Mouse (Mus musculus) C2C12 (cell line): ENCODE data around the gene Syt9. TPM values are rescaled to one million over a fixed set of nuclear protein-coding genes. Genes with fewer than 3 reads are reported as not detected.

Experiments used
- H3K27me3 ChIP-seq: one replicate; pipeline ENCODE4 v1.6.1; 2011; ENCODE audit not compliant: control insufficient read depth, insufficient read depth, insufficient read length
- H3K36me3 ChIP-seq: one replicate; pipeline ENCODE4 v1.6.1; 2011; ENCODE audit not compliant: control insufficient read depth, insufficient read depth
- H3K4me3 ChIP-seq: one replicate; pipeline ENCODE4 v1.5.1; 2011; ENCODE audit warnings: mild to moderate bottlenecking, control low read depth; ENCODE audit not compliant: poor library complexity, insufficient read depth, severe bottlenecking
- H3K79me2 ChIP-seq: one replicate; pipeline ENCODE4 v1.6.1; 2011; ENCODE audit not compliant: control insufficient read depth, insufficient read depth
- H3K79me3 ChIP-seq: one replicate; pipeline ENCODE4 v1.6.1; 2011; ENCODE audit warnings: low read depth, control low read depth
- H3ac ChIP-seq: one replicate; pipeline ENCODE3; 2011; ENCODE audit warnings: low read depth; ENCODE audit not compliant: control insufficient read depth, insufficient read length
- CEBPB ChIP-seq: IDR thresholded peaks from one replicate; pipeline ENCODE4 v1.6.1; 2011; ENCODE audit warnings: low read depth, mild to moderate bottlenecking, control low read depth, moderate library complexity
- CTCF ChIP-seq: IDR thresholded peaks from one replicate; pipeline ENCODE4 v1.5.1; 2011; ENCODE audit not compliant: control insufficient read depth, insufficient read depth, insufficient read length
- FOSL1 ChIP-seq: IDR thresholded peaks from one replicate; pipeline ENCODE4 v1.8.0; 2011; ENCODE audit warnings: mild to moderate bottlenecking, low read length; ENCODE audit not compliant: poor library complexity, insufficient read depth, severe bottlenecking
- MAX ChIP-seq: IDR thresholded peaks from one replicate; pipeline ENCODE4 v1.6.1; 2011; ENCODE audit warnings: mild to moderate bottlenecking, control low read depth
- MYOD1 ChIP-seq: IDR thresholded peaks from one replicate; pipeline ENCODE4 v1.6.1; 2011; ENCODE audit warnings: low read depth; ENCODE audit not compliant: control insufficient read depth, insufficient read length
- MYOG ChIP-seq: IDR thresholded peaks from one replicate; pipeline ENCODE4 v1.6.1; 2011; ENCODE audit not compliant: control insufficient read depth, insufficient read length; ENCODE audit errors: extremely low read depth
- USF1 ChIP-seq: IDR thresholded peaks from one replicate; pipeline ENCODE4 v1.6.1; 2011; ENCODE audit warnings: low read depth, mild to moderate bottlenecking, control low read depth, moderate library complexity
- polyA plus RNA-seq: library from polyadenylated mRNA; unstranded; fragments of >200 nt; fragmentation: generic; extraction: Trizol; gene quantifications from one replicate; pipeline ENCODE4 v1.2.1, GENCODE M21; 2012; ENCODE audit warnings: missing spikeins

The Syt9 gene
- polyA plus RNA-seq, 1 experiment: not detected

GRCm38 (mm10) chr7:107596753-107597152, 226.2 kb downstream of the Syt9 start:
- Histone ChIP-seq H3K79me3 (no peaks in the 10 kb centered on the region), H3K27me3 (no peaks in the 10 kb centered on the region), H3ac (no peak overlapping the region), H3K79me2 (no peaks in the 10 kb centered on the region), H3K4me3 (no peak overlapping the region), H3K36me3 (no peaks in the 10 kb centered on the region)
- TF ChIP-seq USF1 (no peak), CEBPB (no peak), FOSL1 (no peak), MAX (no peak), MYOG (no peak), CTCF (no peak), MYOD1 (no peak)

- no peaks in the 10 kb centered on the region for H3K27me3 ChIP-seq
- TF ChIP-seq CEBPB (no peak), MAX (no peak), MYOD1 (no peak), FOSL1 (no peak), MYOG (no peak), USF1 (no peak), CTCF (no peak)
- no peaks in the 10 kb centered on the region for H3K79me2 ChIP-seq
Measured at GRCm38 (mm10) chr7:107597956-107598355, 227.4 kb downstream of the Syt9 start.

More at GRCm38 (mm10) chr7:107597956-107598355, 227.4 kb downstream of the Syt9 start:
- Histone ChIP-seq H3K79me3 (no peaks in the 10 kb centered on the region), H3K36me3 (no peaks in the 10 kb centered on the region), H3ac (no peak overlapping the region), H3K4me3 (no peak overlapping the region)

Other genes starting within 250 kb of the Syt9 start
- gene Olfr715, start 239.6 kb upstream of the Syt9 start, polyA plus RNA-seq: not detected
- gene Olfr716, start 232.4 kb upstream of the Syt9 start, polyA plus RNA-seq: not detected
- gene Nlrp14, start 203.7 kb upstream of the Syt9 start, polyA plus RNA-seq: not detected
- gene Rbmxl2, start 161.3 kb upstream of the Syt9 start, polyA plus RNA-seq: not detected
- not detected for gene Olfml1, start 196.7 kb downstream of the Syt9 start, polyA plus RNA-seq
- gene Ppfibp2, start 224.5 kb downstream of the Syt9 start, polyA plus RNA-seq: 0.01 TPM